Mouse (Mus musculus) left cerebral cortex, postnatal 10 days (tissue): ENCODE results near the gene Bahd1. TPM values are rescaled to one million over a fixed set of nuclear protein-coding genes. Genes with fewer than 3 reads are reported as not detected.

Experiments used
- DNase-seq, 2 experiments: peaks; one replicate each; pipeline ENCODE4 v3.0.0; 2021 to 2022; ENCODE audit warnings: low spot score in 2 of 2, mixed read lengths in 1 of 2; ENCODE audit errors: extremely low spot score in 1 of 2
- intact Hi-C: fragments of 180-260 bp; cut with DNase I; formaldehyde crosslinking; loops from one replicate; pipeline ENCODE4 v1.15.1; 2025
- total RNA-seq, 2 experiments: library from RNA; stranded (reverse); gene quantifications; 2 replicates each; pipeline ENCODE4 v1.2.3; 2021

Bahd1 gene
- total RNA-seq, 2 experiments from 2014 or later: 29.9 to 32.1 TPM

GRCm38 (mm10) chr2:118972687-118973376 lies 72.7 kb downstream of the Bahd1 start:
- intact Hi-C loops: loop anchor here (5.0 kb wide), 1 partner anchor 71 kb away; the partner anchor contains the start of gene Bahd1
- peak; percentile 86 for DNase-seq

Other genes starting within 250 kb of the Bahd1 start
- 100 to 1,000 TPM; 168 to 174 TPM for gene Pak6, start 237.1 kb upstream of the Bahd1 start, total RNA-seq
- gene Ankrd63, start 196.4 kb upstream of the Bahd1 start, total RNA-seq: 1 to 10 TPM; 5.9 to 8.9 TPM
- gene Plcb2, start 171.9 kb upstream of the Bahd1 start, total RNA-seq: 1 to 10 TPM; 2.2 to 3.3 TPM
- 10 to 100 TPM; 26.1 to 28.5 TPM for gene Inafm2, start 154.6 kb upstream of the Bahd1 start, total RNA-seq
- gene Ccdc9b, start 137.7 kb upstream of the Bahd1 start, total RNA-seq: 1 to 10 TPM; 2.3 to 2.4 TPM
- not detected for gene Phgr1, start 127.6 kb upstream of the Bahd1 start, total RNA-seq
- gene Disp2, start 120.7 kb upstream of the Bahd1 start, total RNA-seq: 100 to 1,000 TPM; 177 to 187 TPM
- gene Knstrn, start 86.4 kb upstream of the Bahd1 start, total RNA-seq: 1 to 10 TPM; 3.3 to 3.5 TPM
- 10 to 100 TPM; 63.1 to 70.0 TPM for gene Ivd, start 38.4 kb upstream of the Bahd1 start, total RNA-seq
- 1 to 10 TPM; 2.4 to 2.9 TPM for gene Chst14, start 26.1 kb downstream of the Bahd1 start, total RNA-seq
- gene Ccdc32, start 129.0 kb downstream of the Bahd1 start, total RNA-seq: 10 to 100 TPM; 61.6 to 61.8 TPM
- gene Rpusd2, start 134.4 kb downstream of the Bahd1 start, total RNA-seq: 1 to 10 TPM; 6.3 to 6.7 TPM
- gene Knl1, start 146.7 kb downstream of the Bahd1 start, total RNA-seq: 1 to 10 TPM; 1.4 to 1.6 TPM
- gene Rad51, start 212.4 kb downstream of the Bahd1 start, total RNA-seq: 1 to 10 TPM; 2.8 to 3.6 TPM